Mouse (Mus musculus): ENCODE data around the gene Ddx42.
"Not testable (repeated sequence)": the region's sequence is repeated elsewhere in the genome, so short reads cannot be mapped to it uniquely, and the experiment has no call there.

Gene Ddx42

GRCm38 (mm10) chr11:106216730-106217490, at the start of gene Ddx42:
Gene Ddx42 (plus strand): TSS chr11:106216926.
- DNase-seq, result peak; percentile 96

DNA sequence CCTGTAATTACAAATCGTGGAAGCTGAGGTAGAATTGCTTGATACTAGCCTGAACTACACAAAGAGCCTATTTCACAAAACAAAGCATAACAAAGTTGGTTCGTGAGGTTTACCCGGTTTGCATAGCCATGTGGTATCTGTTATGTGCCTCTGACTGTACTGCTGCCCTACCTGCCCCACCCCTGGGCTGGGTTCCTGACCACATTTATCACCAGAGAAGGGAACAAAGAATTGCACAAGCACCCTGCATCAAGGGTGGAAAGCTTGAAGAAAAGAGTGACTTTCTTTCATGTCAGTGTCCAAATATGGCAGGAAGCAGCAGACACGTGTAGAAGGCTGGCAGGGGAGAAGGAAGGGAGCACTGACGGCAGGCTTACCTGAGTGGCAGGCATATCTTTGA, 49.3 kb upstream of the Ddx42 start:
- no peak for DNase-seq

- DNase-seq, result peak; percentile 67
Measured at GRCm38 (mm10) chr11:106170807-106171206, 45.9 kb upstream of the Ddx42 start.

DNA sequence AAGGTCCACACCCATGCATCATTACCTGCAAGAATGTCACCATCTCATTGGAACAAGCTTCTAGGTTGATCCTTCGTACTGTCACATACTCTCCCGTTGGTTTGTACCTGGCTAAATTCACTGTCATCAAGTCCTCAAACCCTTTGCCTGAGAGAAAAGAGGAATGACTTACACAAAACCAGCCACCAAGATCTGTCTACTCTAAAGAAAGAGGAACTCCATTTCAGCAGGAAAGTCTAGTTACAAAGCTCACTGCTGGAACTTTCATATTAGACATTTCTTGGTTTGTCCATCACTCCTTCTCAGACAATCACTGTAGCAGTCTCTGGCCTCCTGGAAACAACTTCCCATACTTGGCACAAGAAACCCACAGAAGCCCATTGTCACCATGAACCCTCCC, 43.5 kb upstream of the Ddx42 start:
- no peak for DNase-seq

DNA sequence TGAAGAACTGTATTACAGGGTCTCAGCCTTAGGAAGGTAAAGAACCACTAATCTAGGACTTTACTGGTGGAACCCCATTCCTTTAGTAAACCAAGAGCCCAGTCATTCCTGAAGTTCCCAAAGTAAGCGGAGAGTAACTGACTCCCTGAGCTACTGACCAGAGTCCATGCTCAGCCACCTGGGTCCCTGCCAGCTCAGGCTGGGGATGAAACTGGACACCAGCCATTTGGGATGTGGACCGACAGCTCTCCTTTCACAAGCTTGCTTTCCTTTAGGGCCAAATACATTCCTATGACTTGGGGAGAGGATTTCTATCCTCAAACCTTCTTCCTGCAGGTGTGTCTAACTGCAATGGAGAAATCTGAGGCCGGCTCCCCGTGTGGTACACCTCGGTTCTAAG, 42.4 kb upstream of the Ddx42 start:
- DNase-seq, result no peak

DNA sequence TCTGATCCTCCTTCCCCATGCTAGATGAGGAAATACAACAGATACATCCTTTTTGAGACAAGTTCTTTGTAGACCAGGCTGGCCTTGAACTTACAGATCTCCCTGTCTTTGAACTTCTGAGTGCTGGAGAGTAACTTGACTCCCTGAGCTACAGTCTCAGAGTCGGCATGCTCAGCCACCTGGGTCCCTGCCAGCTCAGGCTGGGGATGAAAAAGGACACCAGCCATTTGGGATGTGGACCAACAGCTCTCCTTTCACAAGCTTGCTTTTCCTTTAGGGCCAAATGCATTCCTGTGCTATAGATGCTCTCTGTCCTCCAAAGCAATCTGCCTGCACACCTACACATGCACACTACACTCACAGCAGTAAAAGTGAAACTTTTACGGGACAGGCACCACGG, 41.6 kb upstream of the Ddx42 start:
- DNase-seq, result no peak

DNA sequence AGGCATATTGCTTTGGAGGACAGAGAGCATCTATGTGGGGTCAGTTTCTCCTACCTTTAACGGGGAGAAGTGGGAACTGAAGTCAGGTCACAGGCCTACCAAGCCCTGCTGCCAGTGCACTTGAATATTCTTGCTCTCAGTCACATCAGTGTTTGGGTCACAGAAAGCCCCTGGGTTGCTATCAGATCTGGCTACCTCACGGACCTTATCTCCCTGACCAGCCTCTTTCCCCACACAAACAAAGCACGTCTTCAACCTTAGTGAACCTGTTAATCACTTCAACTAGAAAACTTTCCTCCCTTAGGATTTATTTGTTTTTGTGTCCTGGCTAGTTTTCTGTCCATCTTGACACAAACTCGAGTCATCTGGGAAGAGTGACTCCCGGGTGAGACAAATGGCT, 40.4 kb upstream of the Ddx42 start:
- DNase-seq, result no peak

- DNase-seq, result no peak
Measured at GRCm38 (mm10) chr11:106178036-106178782, 38.5 kb upstream of the Ddx42 start.

DNA sequence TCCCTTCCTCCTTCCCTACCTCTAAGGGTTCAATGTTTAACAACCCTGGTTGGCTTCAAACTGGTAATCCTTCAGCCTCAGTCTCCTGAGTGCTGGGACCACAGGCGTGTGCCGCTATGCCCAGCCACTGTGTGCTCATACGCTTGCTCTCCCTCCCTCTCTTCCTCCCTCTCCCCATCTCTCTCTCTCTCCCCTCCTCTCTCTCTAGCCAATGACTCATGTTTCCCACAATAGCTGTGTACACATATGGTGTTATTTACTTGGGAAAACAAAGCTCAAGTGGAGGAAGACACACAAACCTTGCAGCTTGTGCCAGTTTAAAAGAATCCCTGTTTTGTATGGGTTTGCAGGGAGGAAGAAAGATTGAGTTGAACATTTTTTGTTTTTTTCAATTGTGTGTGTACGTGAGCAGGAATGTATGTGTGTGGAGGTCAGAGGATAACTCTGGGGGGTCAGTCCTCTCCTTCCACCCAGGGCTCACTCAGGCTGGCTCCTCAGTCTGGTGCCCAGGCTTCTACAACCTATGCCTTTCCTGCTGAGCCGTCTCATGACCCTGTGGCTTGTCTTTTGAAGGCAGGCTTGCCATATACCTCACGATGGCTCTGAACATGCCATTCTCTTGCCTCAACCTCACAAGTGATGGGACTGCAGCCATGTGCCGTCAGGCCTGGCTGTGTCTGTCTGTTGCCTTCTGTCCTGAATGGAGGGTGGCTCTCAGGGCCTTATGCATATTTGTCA, 36.8 kb upstream of the Ddx42 start:
- DNase-seq, result no peak

DNA sequence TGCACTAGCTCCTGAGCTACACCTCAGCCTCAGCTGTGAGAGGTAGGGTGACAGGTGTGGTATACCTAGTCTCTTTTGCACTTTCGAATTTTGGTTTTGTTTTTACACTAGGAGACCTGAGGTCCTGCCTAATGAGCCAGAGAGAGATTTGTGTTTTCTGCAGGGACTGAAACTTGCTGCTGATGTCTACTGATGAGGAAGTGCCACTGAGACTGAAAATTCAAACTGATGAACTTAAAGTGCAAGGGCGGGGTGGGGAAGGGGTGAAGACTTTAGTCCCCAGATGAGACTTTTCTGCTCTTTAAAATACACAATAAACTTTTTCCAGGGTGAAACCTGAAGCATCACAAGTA, 36.3 kb upstream of the Ddx42 start:
- no peak for DNase-seq

DNA sequence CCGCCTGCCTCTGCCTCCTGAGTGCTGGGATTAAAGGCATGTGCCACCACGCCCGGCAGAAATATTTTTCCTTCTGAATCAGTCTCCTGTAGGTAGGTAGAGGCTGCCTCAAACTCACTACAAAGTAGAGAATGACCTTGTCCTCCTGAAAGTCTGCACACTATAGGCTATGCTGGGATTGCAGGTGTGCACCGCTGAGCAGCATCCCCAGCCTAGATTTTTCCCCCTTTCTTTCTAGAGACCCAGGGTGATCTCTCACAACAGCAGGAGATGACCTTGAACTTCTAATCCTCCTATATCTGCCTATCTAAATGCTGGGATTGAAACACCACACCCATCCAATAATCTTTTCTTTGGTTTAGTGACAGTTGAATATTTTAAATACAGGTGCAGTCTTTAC, 29.4 kb upstream of the Ddx42 start:
- no peak for DNase-seq

GRCm38 (mm10) chr11:106191716-106192115, 25.0 kb upstream of the Ddx42 start:
- no peak for DNase-seq

DNA sequence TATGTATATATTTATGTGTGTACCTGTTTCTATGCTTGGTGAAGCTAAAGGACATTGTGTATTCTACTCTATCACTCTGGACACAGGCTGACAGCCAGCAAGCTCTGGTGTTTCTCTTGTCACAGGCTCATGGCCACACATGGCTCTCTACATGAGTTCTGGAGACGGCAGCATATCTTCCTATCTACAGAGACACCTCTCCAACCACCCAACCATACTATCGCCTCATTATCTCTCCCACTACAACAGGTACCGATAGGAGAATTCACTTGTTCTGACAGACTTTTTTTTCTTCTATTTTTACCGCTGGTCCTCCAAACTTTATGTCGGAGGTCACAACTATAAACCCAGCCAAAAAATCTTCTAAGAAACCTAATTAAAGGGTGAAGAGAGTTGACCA, 24.5 kb upstream of the Ddx42 start:
- DNase-seq, result no peak

- no peak for DNase-seq
Measured at GRCm38 (mm10) chr11:106192657-106193370, 23.9 kb upstream of the Ddx42 start.

GRCm38 (mm10) chr11:106193371-106194154, 23.2 kb upstream of the Ddx42 start:
- peak; percentile 98 for DNase-seq

- no peak for DNase-seq
Measured at GRCm38 (mm10) chr11:106194155-106194541, 22.6 kb upstream of the Ddx42 start.

- DNase-seq, result no peak
Measured at GRCm38 (mm10) chr11:106194891-106195290, 21.8 kb upstream of the Ddx42 start.

GRCm38 (mm10) chr11:106195341-106195740, 21.4 kb upstream of the Ddx42 start:
- DNase-seq, result no peak

DNA sequence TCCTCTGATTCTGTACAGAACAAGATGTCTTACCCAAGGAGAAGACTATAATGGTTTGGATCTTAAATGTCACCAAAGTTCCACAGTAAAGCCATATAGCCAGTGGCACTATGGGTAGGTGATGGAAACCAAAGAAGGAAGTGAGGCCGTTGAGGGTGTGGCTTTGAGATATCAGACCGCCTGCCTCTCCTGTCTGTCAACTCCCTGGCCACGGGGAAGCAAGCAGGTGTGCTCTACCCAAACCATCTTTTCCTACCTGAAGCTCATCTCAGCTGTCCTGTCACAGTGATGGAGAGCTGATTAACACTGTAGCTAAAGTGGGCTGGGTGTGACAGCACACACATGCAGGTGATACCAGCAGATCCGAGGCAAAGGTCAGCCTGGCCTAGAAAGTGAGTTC, 18.4 kb upstream of the Ddx42 start:
- DNase-seq, result no peak

GRCm38 (mm10) chr11:106199997-106200396, 16.7 kb upstream of the Ddx42 start:
- DNase-seq, result not testable (repeated sequence)

DNA sequence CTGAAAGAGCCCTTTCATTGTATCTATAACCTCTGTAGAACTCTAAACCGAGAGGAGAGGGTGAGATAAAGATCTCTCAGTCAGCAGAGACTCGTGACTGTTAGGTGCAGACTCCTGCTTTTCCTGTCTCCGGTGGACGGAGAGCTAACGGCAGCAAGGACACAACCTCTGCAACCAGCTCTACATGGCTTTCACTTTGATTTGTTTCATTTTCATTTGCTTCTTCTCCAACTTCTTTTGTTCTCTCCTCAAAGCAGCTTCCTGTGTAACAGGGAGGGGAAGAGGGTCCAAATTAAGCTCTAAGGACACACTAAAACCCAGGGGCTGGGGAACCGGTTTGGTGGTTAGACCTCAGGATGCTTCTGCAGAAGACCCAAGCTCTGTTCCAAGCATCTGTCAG, 16.0 kb upstream of the Ddx42 start:
- DNase-seq, result no peak

Data from lung, postnatal 10 days (tissue).